In genomic region chr7:119333102-119333501, GRCm38 (mm10) we compare ENCODE assay signal across 28 mouse cellular contexts.
DNase-seq lines count a peak whose midpoint lies in the region; ATAC-seq and TF ChIP-seq lines count a peak whose summit lies in the region.
"Had no signal": no experiment of that assay in that cellular context is flagged by ENCODE, and none has a peak within 500 bp of the region (broad histone marks: within the 10 kb centered on the region; RNA-seq: fewer than 3 reads in every experiment).

No protein-coding gene starts in this region.

- H3K27ac ChIP-seq in midbrain, embryonic 13.5 days, result no peak overlapping the region
- no peak overlapping the region for H3K27ac ChIP-seq in midbrain, embryonic 11.5 days (ENCODE audit: low read depth, low read length)
- no peak overlapping the region for H3K27ac ChIP-seq in midbrain, embryonic 16.5 days (ENCODE audit: low read length)
- peak overlapping the region; percentile 85 for H3K27ac ChIP-seq in small intestine, adult 2 months (ENCODE audit: insufficient read depth, low read depth, low read length)
- H3K27ac ChIP-seq: embryonic facial prominence, embryonic 13.5 days; embryonic facial prominence, embryonic 15.5 days; forebrain, embryonic 10.5 days; forebrain, embryonic 12.5 days had no signal

- H3K4me1 ChIP-seq in midbrain, embryonic 13.5 days (replicated peaks), result peaks cover 21% of the 10 kb centered on the region
- peaks cover 9% of the 10 kb centered on the region for H3K4me1 ChIP-seq in midbrain, embryonic 11.5 days (ENCODE audit: control insufficient read depth, insufficient read depth, low read length)
- H3K4me1 ChIP-seq in midbrain, embryonic 16.5 days (ENCODE audit: control insufficient read depth, insufficient read depth, low read length), result peaks cover 4% of the 10 kb centered on the region; the same call in 1 of the 2 replicates
- peaks cover 18% of the 10 kb centered on the region for H3K4me1 ChIP-seq in small intestine, adult 2 months (ENCODE audit: control insufficient read depth, insufficient read depth, insufficient read length, low read length)
- H3K4me1 ChIP-seq: embryonic facial prominence, embryonic 13.5 days; embryonic facial prominence, embryonic 15.5 days had no signal

- TF ChIP-seq POLR2A in brain, embryonic 14.5 days (IDR thresholded peaks at IDR 0.05; ENCODE audit: borderline replicate concordance, extremely low read depth, insufficient read depth, insufficient read length, poor library complexity, severe bottlenecking), result no peak
- no peak for TF ChIP-seq POLR2A in small intestine, adult 2 months (IDR thresholded peaks at IDR 0.05; ENCODE audit: low read depth, low read length)

- H3K27me3 ChIP-seq in midbrain, embryonic 13.5 days, result no peaks in the 10 kb centered on the region
- H3K27me3 ChIP-seq in midbrain, embryonic 11.5 days (ENCODE audit: control insufficient read depth, insufficient read depth, low read length), result no peaks in the 10 kb centered on the region
- no peaks in the 10 kb centered on the region for H3K27me3 ChIP-seq in midbrain, embryonic 16.5 days (ENCODE audit: control insufficient read depth, insufficient read depth, low read depth, low read length)
- no peaks in the 10 kb centered on the region for H3K27me3 ChIP-seq in small intestine, adult 2 months (ENCODE audit: control insufficient read depth, insufficient read depth, low read length)
- H3K27me3 ChIP-seq: embryonic facial prominence, embryonic 13.5 days; embryonic facial prominence, embryonic 15.5 days; Patski had no signal

- no peak overlapping the region for H3K4me3 ChIP-seq in midbrain, embryonic 13.5 days (replicated peaks)
- H3K4me3 ChIP-seq in midbrain, embryonic 11.5 days (ENCODE audit: low read depth, low read length), result no peak overlapping the region
- H3K4me3 ChIP-seq in midbrain, embryonic 16.5 days (ENCODE audit: low read depth, low read length), result no peak overlapping the region
- no peak overlapping the region for H3K4me3 ChIP-seq in small intestine, adult 2 months (ENCODE audit: low read depth, low read length)
- H3K4me3 ChIP-seq: embryonic facial prominence, embryonic 13.5 days; embryonic facial prominence, embryonic 15.5 days; erythroblast, embryonic 14.5 days; forebrain, embryonic 10.5 days; forebrain, embryonic 12.5 days had no signal

- peak; percentile 59; the same call in 1 of the 2 replicates for ATAC-seq in midbrain, embryonic 13.5 days
- ATAC-seq in midbrain, embryonic 11.5 days (ENCODE audit: low FRiP score), result no peak
- peak; percentile 75 for ATAC-seq in midbrain, embryonic 16.5 days
- ATAC-seq: activated CD4-positive, CD25-positive, alpha-beta regulatory T cell, adult 4 months; CD4-positive, CD25-positive, alpha-beta regulatory T cell, adult 4 months; forebrain, embryonic 14.5 days; Patski had no signal

- 73% methylated on average over 1 of the region's 1 CpGs for WGBS in midbrain, embryonic 13.5 days
- 95% methylated on average over 1 of the region's 1 CpGs for WGBS in midbrain, embryonic 11.5 days
- 55% methylated on average over 1 of the region's 1 CpGs for WGBS in midbrain, embryonic 16.5 days
- 63% methylated on average over 1 of the region's 1 CpGs for WGBS in small intestine, adult 2 months

- no peak overlapping the region for H3K9ac ChIP-seq in midbrain, embryonic 13.5 days (replicated peaks)
- no peak overlapping the region for H3K9ac ChIP-seq in midbrain, embryonic 11.5 days (ENCODE audit: low read length)
- H3K9ac ChIP-seq in midbrain, embryonic 16.5 days (ENCODE audit: low read depth, low read length), result no peak overlapping the region
- H3K9ac ChIP-seq: embryonic facial prominence, embryonic 13.5 days; embryonic facial prominence, embryonic 15.5 days; forebrain, embryonic 12.5 days had no signal

- H3K9me3 ChIP-seq in midbrain, embryonic 13.5 days, result no peaks in the 10 kb centered on the region
- no peaks in the 10 kb centered on the region for H3K9me3 ChIP-seq in midbrain, embryonic 11.5 days (ENCODE audit: control insufficient read depth, low read length)
- H3K9me3 ChIP-seq in midbrain, embryonic 16.5 days (replicated peaks; ENCODE audit: control insufficient read depth, low read length, poor library complexity, severe bottlenecking), result no peaks in the 10 kb centered on the region
- H3K9me3 ChIP-seq: embryonic facial prominence, embryonic 13.5 days; embryonic facial prominence, embryonic 15.5 days; forebrain, embryonic 10.5 days; forebrain, embryonic 12.5 days had no signal

- no peaks in the 10 kb centered on the region for H3K36me3 ChIP-seq in midbrain, embryonic 13.5 days
- no peaks in the 10 kb centered on the region for H3K36me3 ChIP-seq in midbrain, embryonic 11.5 days (ENCODE audit: control insufficient read depth, insufficient read depth, low read length)
- H3K36me3 ChIP-seq in midbrain, embryonic 16.5 days (ENCODE audit: control insufficient read depth, insufficient read depth, low read length), result no peaks in the 10 kb centered on the region
- no peaks in the 10 kb centered on the region for H3K36me3 ChIP-seq in small intestine, adult 2 months (ENCODE audit: control insufficient read depth, insufficient read depth, low read length)
- H3K36me3 ChIP-seq: embryonic facial prominence, embryonic 13.5 days; embryonic facial prominence, embryonic 15.5 days; forebrain, embryonic 10.5 days; forebrain, embryonic 12.5 days; G1E had no signal

- DNase-seq in midbrain, embryonic 11.5 days (ENCODE audit: low spot score, missing footprints), result no peak
- DNase-seq in brain, embryonic 14.5 days (ENCODE audit: low read depth), result peak; percentile 34
- no peak for DNase-seq in layer of hippocampus, adult 11-12 months (ENCODE audit: low spot score)
- DNase-seq in left cerebral cortex, postnatal 36 days (ENCODE audit: low spot score in 2 of 2), result no peak
- DNase-seq: adrenal gland, adult 8-10 months; adrenal gland, postnatal 14 days; adrenal gland, postnatal 36 days; B cell, adult 2 months; cerebellum, adult 11 months; cerebellum, adult 18-20 months; cerebellum, adult 8-10 months; cerebellum, adult 9-11 months; cerebellum, postnatal 14 days; cerebellum, postnatal 36 days; embryo, embryonic 11 days had no signal

- intact Hi-C loops in left cerebral cortex, postnatal 36 days (cut with DNase I), result loop anchor here (2.0 kb wide), 1 partner anchor 18 kb away; no protein-coding TSS in a partner anchor

- TF ChIP-seq CTCF in brain, embryonic 14.5 days (IDR thresholded peaks at IDR 0.05; ENCODE audit: borderline replicate concordance, extremely low read depth, insufficient read depth, insufficient read length), result no peak
- TF ChIP-seq CTCF in small intestine, adult 2 months (IDR thresholded peaks at IDR 0.05; ENCODE audit: extremely low read depth, insufficient read length, insufficient replicate concordance, low read depth, low read length), result no peak

- no peak overlapping the region for H3K4me2 ChIP-seq in midbrain, embryonic 13.5 days (replicated peaks)
- H3K4me2 ChIP-seq in midbrain, embryonic 11.5 days, result no peak overlapping the region
- H3K4me2 ChIP-seq in midbrain, embryonic 16.5 days (ENCODE audit: low read length), result no peak overlapping the region
- H3K4me2 ChIP-seq: embryonic facial prominence, embryonic 13.5 days; embryonic facial prominence, embryonic 15.5 days; forebrain, embryonic 12.5 days had no signal
